Mouse (Mus musculus) lung, embryonic 14.5 days (tissue): ENCODE measurements at regions not wholly inside any gene's neighbourhood (a gene's known extent, or its start where the extent isn't known, plus 50 kb on each side); places are given as distances from the start of the nearest gene placed in this dataset.
A peak's percentile ranks its signal among the peaks of the same experiment; 100 is the strongest.

Experiments
- ATAC-seq: fragments of 200-750 bp; cut with Nextera tagmentation; 2 replicates; pipeline ENCODE4 v1.8.0; 2017; ENCODE audit warnings: mild to moderate bottlenecking, moderate TSS enrichment, moderate library complexity; ENCODE audit not compliant: insufficient read depth
- DNase-seq: peaks from one replicate; pipeline ENCODE4 v3.0.0-alpha.2; 2015
- H3K27ac ChIP-seq: fragments of 300-500 bp; sonication (generic); 2 replicates; pipeline ENCODE4 v1.5.1; 2014; ENCODE audit warnings: low read depth, mild to moderate bottlenecking, moderate library complexity
- H3K27me3 ChIP-seq: fragments of 300-500 bp; sonication (generic); 2 replicates; pipeline ENCODE4 v1.6.1; 2014; ENCODE audit warnings: low read length, control low read depth; ENCODE audit not compliant: insufficient read depth
- H3K36me3 ChIP-seq: fragments of 300-500 bp; sonication (generic); 2 replicates; pipeline ENCODE4 v1.6.1; 2014; ENCODE audit warnings: control low read depth; ENCODE audit not compliant: insufficient read depth
- H3K4me1 ChIP-seq: fragments of 300-500 bp; sonication (generic); 2 replicates; pipeline ENCODE4 v1.6.1; 2014; ENCODE audit warnings: antibody characterized with exemption, control low read depth; ENCODE audit not compliant: insufficient read depth
- H3K4me2 ChIP-seq: fragments of 300-500 bp; sonication (generic); 2 replicates; pipeline ENCODE4 v1.6.1; 2014; ENCODE audit warnings: mild to moderate bottlenecking
- H3K4me3 ChIP-seq: fragments of 300-500 bp; sonication (generic); 2 replicates; pipeline ENCODE4 v1.5.1; 2014; ENCODE audit warnings: low read depth, low read length
- H3K9ac ChIP-seq: fragments of 300-500 bp; sonication (generic); 2 replicates; pipeline ENCODE4 v1.6.1; 2014
- H3K9me3 ChIP-seq: fragments of 300-500 bp; sonication (generic); 2 replicates; pipeline ENCODE4 v1.6.1; 2016; ENCODE audit warnings: low read depth, low read length, control low read depth
- CTCF ChIP-seq: IDR thresholded peaks from 2 replicates; pipeline ENCODE4 v1.5.1; 2016; ENCODE audit warnings: antibody characterized with exemption, low read depth
- WGBS: fragments of 180-500 bp; shearing (Covaris S2); extraction: QIAGEN DNeasy Blood & Tissue Kit; methylation state at CpG from one replicate; pipeline ENCODE4 v1.1.7; 2014; 5-methylcytosine and 5-hydroxymethylcytosine counted together

DNA sequence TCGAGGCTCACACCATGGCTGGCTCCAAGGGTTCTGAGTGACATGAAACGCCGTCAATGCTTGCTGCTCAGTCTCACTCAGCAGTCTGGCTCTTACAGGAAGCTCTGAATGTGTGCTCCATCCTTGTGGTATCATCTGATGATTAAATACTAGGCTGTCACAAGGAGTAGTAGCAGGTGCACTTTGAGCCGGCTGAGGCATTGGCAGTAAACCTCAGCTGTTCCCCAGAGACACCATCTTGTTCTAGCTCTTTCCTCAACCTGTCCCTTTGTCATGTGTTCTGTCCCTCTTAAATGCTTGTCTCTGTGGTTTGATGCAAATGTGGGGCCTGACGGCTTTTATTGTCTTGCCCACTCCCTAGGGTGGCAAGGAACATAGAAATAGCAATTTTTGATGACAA, 370.7 kb downstream of the Foxo1 start:
- 83% methylated on average over 5 of the region's 5 CpGs for WGBS
- Histone ChIP-seq H3K4me3 (no peak overlapping the region), H3K27me3 (no peaks in the 10 kb centered on the region), H3K36me3 (no peaks in the 10 kb centered on the region), H3K9ac (no peak overlapping the region), H3K4me2 (no peak overlapping the region), H3K4me1 (peaks cover 2% of the 10 kb centered on the region; the same call in 1 of the 2 replicates), H3K9me3 (no peaks in the 10 kb centered on the region), H3K27ac (no peak overlapping the region)
- no peak for DNase-seq
- ATAC-seq = no peak
- TF ChIP-seq CTCF = no peak

DNA sequence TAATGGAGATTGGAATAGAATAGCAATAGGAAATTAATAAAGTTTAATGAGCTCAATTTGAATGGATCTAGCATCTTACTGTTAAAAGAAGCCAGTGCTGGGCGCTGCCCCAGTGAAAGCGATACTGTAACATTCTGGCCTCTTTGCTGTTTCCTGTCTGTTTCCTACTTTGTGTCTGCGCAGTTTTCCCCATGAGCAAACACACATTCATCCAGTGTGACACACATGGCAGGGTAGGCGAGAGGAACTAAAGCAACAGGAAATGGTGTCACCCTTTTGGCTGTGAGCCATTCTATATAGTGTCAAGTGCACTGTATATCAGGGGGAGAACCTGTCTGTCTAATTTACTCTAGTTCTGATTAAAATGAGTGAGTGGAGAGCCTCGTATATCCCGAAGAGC, 366.2 kb downstream of the Foxo1 start:
- H3K9me3 ChIP-seq = no peaks in the 10 kb centered on the region
- H3K4me1 ChIP-seq = no peaks in the 10 kb centered on the region
- no peaks in the 10 kb centered on the region for H3K36me3 ChIP-seq
- no peak overlapping the region for H3K9ac ChIP-seq
- WGBS = 31% methylated on average over 6 of the region's 6 CpGs
- peak; percentile 11; the same call in 1 of the 2 replicates for ATAC-seq
- H3K27me3 ChIP-seq = no peaks in the 10 kb centered on the region
- no peak overlapping the region for H3K4me2 ChIP-seq
- TF ChIP-seq CTCF = no peak
- H3K4me3 ChIP-seq = no peak overlapping the region
- DNase-seq = peak; percentile 81
- no peak overlapping the region for H3K27ac ChIP-seq

DNA sequence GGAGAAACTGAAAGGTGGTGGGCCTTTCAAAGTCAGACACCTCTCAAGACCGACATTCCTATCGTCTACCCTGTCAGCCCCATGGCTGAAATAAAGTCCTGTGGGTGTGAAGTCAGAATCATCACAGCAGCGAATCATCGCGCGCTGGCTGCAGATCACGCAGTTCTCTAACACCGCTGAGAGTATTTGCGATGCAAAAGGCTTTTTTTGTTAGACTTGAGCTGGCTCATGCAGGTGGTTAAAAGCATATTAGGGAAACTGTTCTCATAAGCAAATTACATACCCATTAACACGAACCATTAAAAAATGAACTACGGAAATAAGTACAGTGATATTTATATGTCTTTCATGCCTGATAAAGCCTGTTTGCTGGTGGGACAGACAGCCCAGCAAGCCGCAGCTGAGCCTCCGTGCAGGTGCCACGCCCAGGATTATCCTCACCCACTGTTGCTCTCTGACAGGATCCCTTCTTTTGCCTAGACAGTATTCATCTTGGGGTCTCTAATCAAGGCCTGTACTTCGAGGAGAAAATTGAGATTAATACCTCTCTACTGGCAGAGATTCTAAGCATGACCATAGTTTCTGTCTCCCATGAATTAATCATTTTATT, 365.5 kb downstream of the Foxo1 start:
- DNase-seq (no peak), ATAC-seq (no peak)
- no peak overlapping the region for H3K27ac ChIP-seq
- H3K4me2 ChIP-seq = no peak overlapping the region
- no peak overlapping the region for H3K9ac ChIP-seq
- no peak overlapping the region for H3K4me3 ChIP-seq
- no peaks in the 10 kb centered on the region for H3K4me1 ChIP-seq
- TF ChIP-seq CTCF = no peak
- no peaks in the 10 kb centered on the region for H3K36me3 ChIP-seq
- H3K9me3 ChIP-seq = no peaks in the 10 kb centered on the region
- 63% methylated on average over 15 of the region's 15 CpGs for WGBS
- H3K27me3 ChIP-seq = no peaks in the 10 kb centered on the region

DNA sequence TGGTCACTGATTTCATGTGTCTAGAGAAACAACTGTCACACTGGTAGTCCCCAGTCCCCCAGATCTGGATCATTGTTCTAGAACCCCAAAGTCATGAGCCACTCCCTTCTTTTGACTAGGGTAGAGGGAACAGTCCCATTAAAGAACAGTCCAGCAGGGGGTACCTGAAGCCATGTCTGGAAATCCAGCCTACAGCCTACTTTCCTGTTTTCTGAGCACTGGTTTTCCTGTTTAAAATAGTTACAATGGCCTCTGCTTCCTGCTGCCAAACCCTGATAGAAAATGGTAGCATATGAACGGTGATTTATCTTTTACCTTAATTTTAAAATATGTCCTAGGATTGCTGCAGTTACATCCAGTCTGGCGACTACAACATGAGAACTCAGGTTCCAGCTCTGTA, 364.5 kb downstream of the Foxo1 start:
- ATAC-seq (no peak), DNase-seq (peak; percentile 51)
- TF ChIP-seq CTCF = peak; percentile 31; the same call in 1 of the 2 replicates
- Histone ChIP-seq H3K4me3 (no peak overlapping the region), H3K4me1 (no peaks in the 10 kb centered on the region), H3K9me3 (no peaks in the 10 kb centered on the region), H3K27me3 (no peaks in the 10 kb centered on the region), H3K4me2 (no peak overlapping the region), H3K9ac (no peak overlapping the region), H3K36me3 (no peaks in the 10 kb centered on the region), H3K27ac (no peak overlapping the region)
- WGBS = 71% methylated on average over 2 of the region's 2 CpGs

DNA sequence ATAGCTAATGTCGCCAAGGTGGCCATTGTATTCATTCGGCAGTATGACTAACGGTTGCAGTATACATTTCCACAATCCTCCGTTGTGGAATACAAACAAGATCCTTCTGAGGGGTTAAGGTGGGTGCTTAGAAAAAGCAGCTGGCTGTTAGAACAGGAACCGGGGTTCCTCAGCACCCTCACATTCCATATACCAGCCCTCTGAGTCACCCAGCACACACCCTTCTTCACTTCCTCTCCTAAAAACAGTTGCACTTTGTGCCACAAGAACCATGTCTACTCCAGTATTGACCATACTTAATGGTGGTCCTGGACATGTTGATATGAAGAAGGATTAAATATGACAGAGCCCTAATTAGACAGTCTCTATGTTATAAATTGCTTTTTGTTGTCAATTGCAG, 362.1 kb downstream of the Foxo1 start:
- no peak overlapping the region for H3K4me3 ChIP-seq
- DNase-seq = no peak
- WGBS = 75% methylated on average over 5 of the region's 5 CpGs
- no peak for ATAC-seq
- no peaks in the 10 kb centered on the region for H3K27me3 ChIP-seq
- no peaks in the 10 kb centered on the region for H3K9me3 ChIP-seq
- no peak overlapping the region for H3K4me2 ChIP-seq
- H3K36me3 ChIP-seq = no peaks in the 10 kb centered on the region
- H3K9ac ChIP-seq = no peak overlapping the region
- H3K4me1 ChIP-seq = no peaks in the 10 kb centered on the region
- no peak for TF ChIP-seq CTCF
- H3K27ac ChIP-seq = no peak overlapping the region

DNA sequence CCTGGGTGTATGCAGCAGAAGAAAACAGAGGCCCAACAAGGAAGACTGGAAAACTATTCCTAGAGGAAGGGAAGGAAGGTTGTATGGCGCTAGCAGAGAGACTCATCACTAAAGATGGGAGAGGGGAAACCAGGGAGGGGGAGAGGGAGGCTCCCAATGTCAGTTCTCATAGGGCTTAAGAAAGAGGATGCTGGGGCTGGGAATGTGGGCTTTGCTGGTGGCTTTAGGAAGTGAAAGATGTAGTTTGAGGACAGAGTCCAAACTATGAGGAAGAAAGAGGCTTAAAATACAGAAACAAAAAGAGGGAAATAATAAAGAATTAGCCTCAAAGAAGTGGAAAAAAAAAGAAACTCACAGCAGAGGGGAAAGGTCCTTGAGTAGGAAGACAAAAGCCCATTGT, 357.0 kb downstream of the Foxo1 start:
- DNase-seq = no peak
- no peaks in the 10 kb centered on the region for H3K36me3 ChIP-seq
- H3K4me3 ChIP-seq = no peak overlapping the region
- H3K27ac ChIP-seq = no peak overlapping the region
- no peak overlapping the region for H3K4me2 ChIP-seq
- WGBS = 82% methylated on average over 1 of the region's 1 CpGs
- no peak for TF ChIP-seq CTCF
- no peak overlapping the region for H3K9ac ChIP-seq
- ATAC-seq = no peak
- H3K27me3 ChIP-seq = no peaks in the 10 kb centered on the region
- H3K4me1 ChIP-seq = no peaks in the 10 kb centered on the region
- no peaks in the 10 kb centered on the region for H3K9me3 ChIP-seq

DNA sequence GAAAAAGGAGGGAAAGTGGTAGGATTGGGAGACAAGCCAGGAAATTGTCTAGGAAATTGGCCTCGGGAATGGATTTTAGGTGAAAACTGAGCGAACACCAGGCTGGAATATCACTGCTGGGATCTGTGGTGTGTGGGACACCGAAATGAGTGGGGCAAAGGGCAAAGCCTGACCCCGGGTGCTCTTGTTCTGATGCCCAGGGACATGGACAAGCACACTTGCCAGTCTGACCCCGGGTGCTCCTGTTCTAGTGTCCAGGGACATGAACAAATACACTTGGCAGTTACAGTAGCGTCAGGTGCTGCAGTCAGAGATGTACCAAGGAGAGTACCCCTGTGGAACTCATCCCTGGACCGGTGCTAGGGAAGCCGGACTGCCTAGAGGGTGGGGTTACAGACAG, 354.4 kb downstream of the Foxo1 start:
- Histone ChIP-seq H3K4me3 (no peak overlapping the region), H3K27ac (no peak overlapping the region), H3K9me3 (no peaks in the 10 kb centered on the region), H3K27me3 (no peaks in the 10 kb centered on the region), H3K4me1 (no peaks in the 10 kb centered on the region), H3K9ac (no peak overlapping the region), H3K4me2 (no peak overlapping the region), H3K36me3 (no peaks in the 10 kb centered on the region)
- no peak for TF ChIP-seq CTCF
- DNase-seq (no peak), ATAC-seq (no peak)
- 91% methylated on average over 8 of the region's 8 CpGs for WGBS

DNA sequence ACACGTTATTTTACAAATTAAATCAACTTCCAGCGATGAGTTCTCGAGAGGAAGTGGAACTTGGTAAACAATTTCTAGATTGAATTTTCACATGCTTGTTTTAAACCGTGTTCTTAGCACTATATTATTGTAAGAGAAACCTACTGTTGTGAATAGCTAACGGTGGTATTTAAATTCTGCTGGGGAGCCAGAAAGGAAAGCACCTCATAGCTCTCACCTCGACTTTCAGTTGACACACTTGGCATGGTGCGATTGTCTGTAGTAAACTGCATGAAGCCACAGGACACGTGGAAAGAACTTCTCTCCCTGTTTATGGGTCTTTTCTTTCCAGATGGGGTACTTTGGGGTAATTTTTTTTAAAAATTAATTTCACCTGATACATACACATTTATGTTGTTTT, 353.8 kb downstream of the Foxo1 start:
- no peaks in the 10 kb centered on the region for H3K4me1 ChIP-seq
- H3K9me3 ChIP-seq = no peaks in the 10 kb centered on the region
- H3K27ac ChIP-seq = no peak overlapping the region
- DNase-seq (no peak), ATAC-seq (no peak)
- WGBS = 71% methylated on average over 8 of the region's 8 CpGs
- TF ChIP-seq CTCF = no peak
- H3K27me3 ChIP-seq = no peaks in the 10 kb centered on the region
- no peak overlapping the region for H3K4me2 ChIP-seq
- no peak overlapping the region for H3K4me3 ChIP-seq
- no peak overlapping the region for H3K9ac ChIP-seq
- no peaks in the 10 kb centered on the region for H3K36me3 ChIP-seq
